Comparison of ENCODE assay signal across 13 mouse cellular contexts in genomic region chr3:51654303-51655055, GRCm38 (mm10). TPM values are rescaled to one million over a fixed set of nuclear protein-coding genes. Genes with fewer than 3 reads are reported as not detected.
A peak's percentile ranks its signal among the peaks of the same experiment; 100 is the strongest.
DNase-seq lines count a peak whose midpoint lies in the region; TF ChIP-seq lines count a peak whose summit lies in the region.
"Had no signal": no experiment of that assay in that cellular context is flagged by ENCODE, and none has a peak within 500 bp of the region (broad histone marks: within the 10 kb centered on the region; RNA-seq: fewer than 3 reads in every experiment).

No protein-coding gene starts in this region.

- no peak overlapping the region for H3K4me3 ChIP-seq in layer of hippocampus, adult 2 months
- H3K4me3 ChIP-seq: midbrain, embryonic 15.5 days had no signal

- DNase-seq in 416B (ENCODE audit: low read depth), result peak; percentile 84
- DNase-seq in CD4-positive helper T cell, adult 2 months (ENCODE audit: low read depth, low spot score), result peak; percentile 79
- peak; percentile 84 for DNase-seq in induced T-regulatory cell, adult 2 months (ENCODE audit: low read depth)
- DNase-seq in splenic B cell, adult 2 months (ENCODE audit: low read depth, low spot score), result peak; percentile 19
- DNase-seq in layer of hippocampus, adult 2 months (ENCODE audit: low spot score in 2 of 2), result no peak
- DNase-seq in right cerebral cortex, adult 2 months (ENCODE audit: low spot score in 2 of 2), result no peak
- no peak for DNase-seq in cerebellum, postnatal 36 days
- DNase-seq: adrenal gland, adult 2 months; cerebellum, adult 11 months; heart, postnatal 4 days; kidney, adult 11 months; left cerebral cortex, postnatal 4 days had no signal

- no peaks in the 10 kb centered on the region; the same call in 1 of the 2 replicates for H3K36me3 ChIP-seq in splenic B cell, adult 2 months (ENCODE audit: control insufficient read depth, insufficient read depth, low read length, poor library complexity, severe bottlenecking)
- H3K36me3 ChIP-seq: midbrain, embryonic 15.5 days had no signal

- no peak for TF ChIP-seq CTCF in layer of hippocampus, adult 2 months (conservative IDR thresholded peaks at IDR 0.05)

- no peak overlapping the region for H3K27ac ChIP-seq in layer of hippocampus, adult 2 months
- H3K27ac ChIP-seq: midbrain, embryonic 15.5 days had no signal

- no peaks in the 10 kb centered on the region for H3K27me3 ChIP-seq in splenic B cell, adult 2 months (ENCODE audit: control insufficient read depth, insufficient read depth, low read length, poor library complexity, severe bottlenecking)
- H3K27me3 ChIP-seq: midbrain, embryonic 15.5 days had no signal

RNA-seq across cellular contexts. Expression of gene Mgst2, which starts 5.7 kb away (rescaled TPM):
- not detected for total RNA-seq in layer of hippocampus, adult 2 months (2021)

Comparison
In these comparisons a context has a peak if more than half of its experiments do, and no peak if none do; other contexts are left out.
1. DNase-seq: peak in 416B (single experiment), CD4-positive helper T cell, adult 2 months (single experiment), induced T-regulatory cell, adult 2 months (single experiment) and splenic B cell, adult 2 months (single experiment); none in layer of hippocampus, adult 2 months (0 of 2), right cerebral cortex, adult 2 months (0 of 2) and cerebellum, postnatal 36 days (0 of 2).